Mouse (Mus musculus) lung, postnatal 0 days (tissue): Measurements from ENCODE around the gene Nid2.

Source experiments
- CTCF ChIP-seq: IDR thresholded peaks from 2 replicates; pipeline ENCODE4 v1.5.1; 2016; ENCODE audit warnings: antibody characterized with exemption, mild to moderate bottlenecking
- EP300 ChIP-seq: IDR thresholded peaks from 2 replicates; pipeline ENCODE4 v1.6.1; 2016; ENCODE audit warnings: antibody characterized with exemption, mild to moderate bottlenecking, control low read depth

GRCm38 (mm10) chr14:19788443-19788842, 37.4 kb downstream of the Nid2 start:
- TF ChIP-seq CTCF: no peak
- no peak for TF ChIP-seq EP300
